Mouse (Mus musculus) embryonic fibroblast, embryonic 13.5 days (primary cell): ENCODE data around the gene Med20. TPM values are rescaled to one million over a fixed set of nuclear protein-coding genes. Genes with fewer than 3 reads are reported as not detected.

Experiments
- H3K27ac ChIP-seq: 2 replicates; pipeline ENCODE4 v1.5.1; 2012; ENCODE audit warnings: low read length, control low read depth, inconsistent platforms; ENCODE audit not compliant: insufficient read depth
- H3K4me1 ChIP-seq: 2 replicates; pipeline ENCODE4 v1.6.1; 2011; ENCODE audit warnings: low read length; ENCODE audit not compliant: control insufficient read depth, insufficient read depth
- H3K4me3 ChIP-seq: 2 replicates; pipeline ENCODE4 v1.5.1; 2011; ENCODE audit warnings: mild to moderate bottlenecking, control low read depth, low read length; ENCODE audit not compliant: insufficient read depth
- CTCF ChIP-seq: IDR thresholded peaks from 2 replicates; pipeline ENCODE4 v1.5.1; 2011; ENCODE audit warnings: mild to moderate bottlenecking, control low read depth, low read length, moderate library complexity, borderline replicate concordance; ENCODE audit not compliant: insufficient read depth
- POLR2A ChIP-seq: IDR thresholded peaks from 2 replicates; pipeline ENCODE4 v1.6.1; 2011; ENCODE audit warnings: low read depth, mild to moderate bottlenecking, control low read depth, low read length, moderate library complexity
- polyA plus RNA-seq: library from polyadenylated mRNA; stranded (reverse); fragments of >200 nt; gene quantifications from 2 replicates; pipeline ENCODE4 v1.2.4, GENCODE M21; 2011; ENCODE audit warnings: low read depth; ENCODE audit not compliant: missing spikeins, insufficient read length

The Med20 gene
- 27.2 and 28.9 TPM in 2 replicates for polyA plus RNA-seq

- no peaks in the 10 kb centered on the region for H3K4me1 ChIP-seq
- H3K27ac ChIP-seq, result peak within 1 kb of the TSS; percentile 85
- TF ChIP-seq CTCF (peak; percentile 63; the same call in 1 of the 2 replicates), POLR2A (peak; percentile 78)
- peak within 1 kb of the TSS; percentile 82 for H3K4me3 ChIP-seq
These were observed at the start of gene Med20, which contains the start of the genes Bysl and Gm20517 for GRCm38 (mm10) chr17:47610849-47611660. TSS of gene Med20 (plus strand) at chr17:47611582. TSS of gene Bysl (minus strand) at chr17:47611492. TSS of gene Gm20517 (plus strand) at chr17:47611589.

GRCm38 (mm10) chr17:47562875-47563274 is 48.5 kb upstream of the Med20 start:
- no peaks in the 10 kb centered on the region for H3K4me1 ChIP-seq
- H3K4me3 ChIP-seq, result no peak overlapping the region
- TF ChIP-seq POLR2A (no peak), CTCF (no peak)
- H3K27ac ChIP-seq, result no peak overlapping the region

GRCm38 (mm10) chr17:47564612-47565011 is 46.8 kb upstream of the Med20 start:
- TF ChIP-seq CTCF, result no peak
- no peak for TF ChIP-seq POLR2A
- Histone ChIP-seq H3K4me3 (no peak overlapping the region), H3K27ac (no peak overlapping the region)

GRCm38 (mm10) chr17:47566133-47566532 is 45.2 kb upstream of the Med20 start:
- no peak overlapping the region for H3K27ac ChIP-seq
- H3K4me1 ChIP-seq, result no peaks in the 10 kb centered on the region
- TF ChIP-seq CTCF (no peak), POLR2A (no peak)
- no peak overlapping the region for H3K4me3 ChIP-seq

More at GRCm38 (mm10) chr17:47564612-47565011, 46.8 kb upstream of the Med20 start:
- no peaks in the 10 kb centered on the region for H3K4me1 ChIP-seq

GRCm38 (mm10) chr17:47567271-47567670 is 44.1 kb upstream of the Med20 start:
- H3K4me3 ChIP-seq, result no peak overlapping the region
- no peak overlapping the region for H3K27ac ChIP-seq
- H3K4me1 ChIP-seq, result no peaks in the 10 kb centered on the region
- TF ChIP-seq CTCF (no peak), POLR2A (no peak)

GRCm38 (mm10) chr17:47568389-47568788 is 43.0 kb upstream of the Med20 start:
- no peaks in the 10 kb centered on the region for H3K4me1 ChIP-seq
- TF ChIP-seq CTCF (no peak), POLR2A (no peak)

GRCm38 (mm10) chr17:47568951-47569527 is 42.3 kb upstream of the Med20 start:
- no peaks in the 10 kb centered on the region for H3K4me1 ChIP-seq
- H3K27ac ChIP-seq, result no peak overlapping the region
- no peak overlapping the region for H3K4me3 ChIP-seq
- TF ChIP-seq CTCF (no peak), POLR2A (no peak)

More at GRCm38 (mm10) chr17:47568389-47568788, 43.0 kb upstream of the Med20 start:
- Histone ChIP-seq H3K27ac (no peak overlapping the region), H3K4me3 (no peak overlapping the region)

- Histone ChIP-seq H3K27ac (no peak overlapping the region), H3K4me1 (no peaks in the 10 kb centered on the region), H3K4me3 (no peak overlapping the region)
- no peak for TF ChIP-seq CTCF
- TF ChIP-seq POLR2A, result no peak
These were observed 39.8 kb upstream of the Med20 start for GRCm38 (mm10) chr17:47571621-47572020.

GRCm38 (mm10) chr17:47572436-47572835 is 38.9 kb upstream of the Med20 start:
- no peaks in the 10 kb centered on the region for H3K4me1 ChIP-seq
- TF ChIP-seq POLR2A (no peak), CTCF (no peak)
- H3K27ac ChIP-seq, result no peak overlapping the region
- H3K4me3 ChIP-seq, result no peak overlapping the region

GRCm38 (mm10) chr17:47574028-47574427 is 37.4 kb upstream of the Med20 start:
- no peaks in the 10 kb centered on the region for H3K4me1 ChIP-seq
- TF ChIP-seq POLR2A, result no peak
- no peak for TF ChIP-seq CTCF
- H3K4me3 ChIP-seq, result no peak overlapping the region
- no peak overlapping the region for H3K27ac ChIP-seq
